Mouse (Mus musculus): ENCODE results near the gene Ccer2. TPM values are rescaled to one million over a fixed set of nuclear protein-coding genes. Genes with fewer than 3 reads are reported as not detected.

Ccer2 gene
- polyA plus RNA-seq (2011; ENCODE audit: insufficient read depth, insufficient read length, low replicate concordance, missing spikeins) = not detected in 2 replicates

DNA sequence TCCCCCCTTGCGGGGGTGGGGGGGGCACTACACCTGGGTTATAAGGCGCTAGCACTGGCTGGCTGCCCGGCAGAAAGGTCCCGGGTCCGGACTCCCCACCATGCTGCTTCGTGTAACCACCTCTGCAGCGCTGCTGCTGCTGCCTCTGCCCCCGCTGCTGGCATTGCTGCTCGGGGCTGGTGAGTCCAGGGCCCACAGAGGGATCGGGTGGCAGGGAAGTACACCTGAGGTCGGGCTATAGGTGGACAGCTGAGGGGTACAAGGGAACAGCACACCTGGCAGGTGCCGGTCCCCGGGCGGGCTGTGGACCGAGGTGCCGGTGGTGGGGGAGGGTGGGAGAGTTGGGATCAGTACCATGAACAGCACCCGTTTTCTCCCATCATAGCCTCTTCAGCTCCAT is at the start of gene Ccer2:
Gene Ccer2 (plus strand): TSS at position 96 of the 400 bp plus-strand sequence.
- TF ChIP-seq POLR2A (IDR thresholded peaks at IDR 0.05; ENCODE audit: borderline replicate concordance, control insufficient read depth, low read depth, low read length) (no peak), CTCF (IDR thresholded peaks at IDR 0.05; ENCODE audit: control insufficient read depth, insufficient read depth, low read length) (no peak)
- H3K27ac ChIP-seq (ENCODE audit: control insufficient read depth, insufficient read depth, low read depth, low read length, poor library complexity) = no peak within 1 kb of the TSS
- H3K4me1 ChIP-seq (ENCODE audit: control insufficient read depth, insufficient read depth, low read length) = no peaks in the 10 kb centered on the region
- H3K4me3 ChIP-seq (replicated peaks; ENCODE audit: control insufficient read depth, low read depth, low read length) = no peak within 1 kb of the TSS
- WGBS = 4% methylated on average over 17 of the region's 17 CpGs

DNA sequence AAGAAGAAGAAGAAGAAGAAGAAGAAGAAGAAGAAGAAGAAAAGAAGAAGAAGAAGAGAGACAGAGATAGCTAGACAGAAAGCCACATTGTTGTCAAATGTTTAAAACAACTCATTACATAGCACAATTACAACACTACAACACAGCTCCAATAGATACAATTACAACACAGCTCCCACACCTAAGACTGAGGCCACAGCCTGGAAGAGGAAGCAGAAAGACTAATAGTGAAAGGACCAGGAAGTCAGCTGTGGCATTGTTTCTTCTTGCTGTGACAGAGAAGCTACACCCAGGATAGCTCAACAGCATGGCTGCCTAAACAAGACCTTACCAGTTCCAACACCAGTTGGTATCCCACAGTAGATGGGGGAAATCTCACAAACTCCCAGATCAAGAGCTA is 46.5 kb upstream of the Ccer2 start:
- H3K4me1 ChIP-seq (ENCODE audit: control insufficient read depth, insufficient read depth, low read length) = no peaks in the 10 kb centered on the region
- no peak for TF ChIP-seq CTCF (IDR thresholded peaks at IDR 0.05; ENCODE audit: control insufficient read depth, insufficient read depth, low read length)
- TF ChIP-seq POLR2A (IDR thresholded peaks at IDR 0.05; ENCODE audit: borderline replicate concordance, control insufficient read depth, low read depth, low read length) = no peak
- H3K27ac ChIP-seq (ENCODE audit: control insufficient read depth, insufficient read depth, low read depth, low read length, poor library complexity) = no peak overlapping the region
- no peak overlapping the region for H3K4me3 ChIP-seq (replicated peaks; ENCODE audit: control insufficient read depth, low read depth, low read length)

DNA sequence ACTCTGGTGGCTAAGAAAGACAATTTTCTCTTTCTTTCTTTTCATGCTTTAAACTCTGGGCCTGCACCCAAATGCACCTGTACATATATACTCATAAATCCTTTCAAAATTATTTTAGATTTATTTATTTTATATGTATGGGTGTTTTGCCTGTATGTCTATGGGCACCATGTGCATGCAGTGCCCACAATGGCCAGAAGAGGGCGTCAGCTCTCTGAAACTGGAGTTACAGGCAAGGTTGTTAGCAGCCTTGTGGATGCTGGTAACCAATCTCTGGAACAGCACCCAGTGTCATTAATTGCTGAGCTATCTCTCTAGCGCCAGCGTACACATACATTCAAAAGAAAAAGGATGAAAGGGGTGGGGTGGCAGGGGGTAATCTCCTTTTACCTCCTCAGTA is 45.0 kb upstream of the Ccer2 start:
- 63% methylated on average over 3 of the region's 3 CpGs for WGBS
- Histone ChIP-seq H3K4me3 (replicated peaks; ENCODE audit: control insufficient read depth, low read depth, low read length) (no peak overlapping the region), H3K4me1 (ENCODE audit: control insufficient read depth, insufficient read depth, low read length) (no peaks in the 10 kb centered on the region), H3K27ac (ENCODE audit: control insufficient read depth, insufficient read depth, low read depth, low read length, poor library complexity) (no peak overlapping the region)
- TF ChIP-seq CTCF (IDR thresholded peaks at IDR 0.05; ENCODE audit: control insufficient read depth, insufficient read depth, low read length) = peak; percentile 34; the same call in 1 of the 2 replicates
- TF ChIP-seq POLR2A (IDR thresholded peaks at IDR 0.05; ENCODE audit: borderline replicate concordance, control insufficient read depth, low read depth, low read length) = no peak

DNA sequence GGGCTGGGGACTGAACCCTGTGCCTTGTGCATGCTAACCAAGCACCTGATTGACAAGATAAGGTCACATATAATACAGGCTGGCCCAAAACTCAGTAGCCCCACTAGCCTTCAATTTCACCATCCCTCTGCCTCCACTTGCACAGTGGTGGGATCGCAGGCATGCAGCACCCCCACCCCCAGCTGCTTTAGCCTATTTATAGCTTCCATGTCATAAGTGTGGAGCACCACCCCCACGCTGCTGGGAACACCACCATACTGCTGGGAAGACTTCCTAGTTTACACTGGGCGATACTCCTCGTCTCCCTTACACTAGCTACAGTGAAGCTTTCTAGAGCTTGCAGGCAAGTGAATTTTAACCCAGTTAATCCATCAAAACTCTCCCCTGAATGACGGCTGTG is 41.3 kb upstream of the Ccer2 start:
- WGBS = 76% methylated on average over 5 of the region's 5 CpGs
- Histone ChIP-seq H3K4me1 (ENCODE audit: control insufficient read depth, insufficient read depth, low read length) (no peaks in the 10 kb centered on the region; the same call in 1 of the 2 replicates), H3K27ac (ENCODE audit: control insufficient read depth, insufficient read depth, low read depth, low read length, poor library complexity) (no peak overlapping the region), H3K4me3 (replicated peaks; ENCODE audit: control insufficient read depth, low read depth, low read length) (no peak overlapping the region)
- TF ChIP-seq POLR2A (IDR thresholded peaks at IDR 0.05; ENCODE audit: borderline replicate concordance, control insufficient read depth, low read depth, low read length) (no peak), CTCF (IDR thresholded peaks at IDR 0.05; ENCODE audit: control insufficient read depth, insufficient read depth, low read length) (no peak)

DNA sequence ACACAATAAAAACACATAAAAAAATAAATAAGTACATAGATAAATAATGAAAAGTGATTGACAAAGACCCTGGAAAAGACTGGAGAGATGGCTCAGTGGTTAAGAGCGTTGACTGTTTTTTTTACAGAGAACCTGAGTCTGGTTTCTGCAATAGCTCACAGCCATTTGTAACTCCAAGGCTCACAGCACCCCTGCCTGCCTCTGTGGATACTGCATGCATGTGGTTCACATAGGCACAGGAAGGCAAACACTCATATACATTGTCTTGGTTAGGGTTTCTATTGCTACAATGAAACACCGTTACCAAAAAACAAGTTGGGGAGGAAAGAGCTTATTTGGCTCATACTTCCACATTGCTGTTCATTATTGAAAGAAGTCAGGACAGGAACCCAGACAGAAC is 40.4 kb upstream of the Ccer2 start:
- Histone ChIP-seq H3K27ac (ENCODE audit: control insufficient read depth, insufficient read depth, low read depth, low read length, poor library complexity) (no peak overlapping the region), H3K4me1 (ENCODE audit: control insufficient read depth, insufficient read depth, low read length) (no peaks in the 10 kb centered on the region; the same call in 1 of the 2 replicates), H3K4me3 (replicated peaks; ENCODE audit: control insufficient read depth, low read depth, low read length) (no peak overlapping the region)
- TF ChIP-seq CTCF (IDR thresholded peaks at IDR 0.05; ENCODE audit: control insufficient read depth, insufficient read depth, low read length) = no peak
- no peak for TF ChIP-seq POLR2A (IDR thresholded peaks at IDR 0.05; ENCODE audit: borderline replicate concordance, control insufficient read depth, low read depth, low read length)
- WGBS = 74% methylated on average over 2 of the region's 2 CpGs

DNA sequence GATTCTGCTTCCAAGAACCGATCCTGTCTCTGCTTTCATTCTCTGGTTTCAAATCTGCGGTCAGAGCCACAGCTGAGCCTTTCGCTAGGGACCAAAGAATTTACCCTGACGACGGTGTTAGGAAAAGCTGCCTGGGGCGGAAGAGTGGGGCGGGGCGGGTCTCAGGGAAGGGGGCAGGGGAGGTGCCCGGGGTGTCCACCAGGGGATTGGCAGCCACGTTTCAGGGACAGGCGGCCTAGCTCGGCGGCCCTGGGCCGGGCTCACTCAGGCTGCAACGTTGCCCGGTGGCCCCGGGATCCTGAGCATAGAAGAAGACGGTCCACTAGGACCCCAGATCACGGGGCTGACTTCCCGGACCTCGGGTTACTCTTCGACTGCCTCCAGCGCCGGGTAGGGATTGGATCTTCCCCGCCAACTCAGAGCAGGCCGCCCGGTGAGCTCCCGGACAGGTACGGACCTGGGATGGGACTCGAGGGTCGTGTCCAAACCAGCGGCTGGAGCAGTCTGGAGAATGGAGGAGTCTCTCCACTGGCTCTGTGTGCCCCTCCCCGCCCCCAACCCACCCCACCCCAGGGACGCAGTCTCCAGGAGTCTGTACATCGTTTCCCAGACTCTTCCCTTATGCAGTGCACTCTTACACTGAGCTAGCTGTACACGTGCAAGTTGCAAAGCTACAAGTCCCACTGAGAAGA is 39.2 kb upstream of the Ccer2 start, which contains the start of gene Fbxo17:
Gene Fbxo17 (plus strand): TSS at position 215 of the 692 bp plus-strand sequence.
- Histone ChIP-seq H3K4me3 (replicated peaks; ENCODE audit: control insufficient read depth, low read depth, low read length) (peak within 1 kb of the TSS; percentile 67), H3K4me1 (ENCODE audit: control insufficient read depth, insufficient read depth, low read length) (no peaks in the 10 kb centered on the region; the same call in 1 of the 2 replicates), H3K27ac (ENCODE audit: control insufficient read depth, insufficient read depth, low read depth, low read length, poor library complexity) (peak within 1 kb of the TSS; percentile 20; the same call in 1 of the 2 replicates)
- 4% methylated on average over 36 of the region's 36 CpGs for WGBS
- TF ChIP-seq CTCF (IDR thresholded peaks at IDR 0.05; ENCODE audit: control insufficient read depth, insufficient read depth, low read length) (no peak), POLR2A (IDR thresholded peaks at IDR 0.05; ENCODE audit: borderline replicate concordance, control insufficient read depth, low read depth, low read length) (no peak)

DNA sequence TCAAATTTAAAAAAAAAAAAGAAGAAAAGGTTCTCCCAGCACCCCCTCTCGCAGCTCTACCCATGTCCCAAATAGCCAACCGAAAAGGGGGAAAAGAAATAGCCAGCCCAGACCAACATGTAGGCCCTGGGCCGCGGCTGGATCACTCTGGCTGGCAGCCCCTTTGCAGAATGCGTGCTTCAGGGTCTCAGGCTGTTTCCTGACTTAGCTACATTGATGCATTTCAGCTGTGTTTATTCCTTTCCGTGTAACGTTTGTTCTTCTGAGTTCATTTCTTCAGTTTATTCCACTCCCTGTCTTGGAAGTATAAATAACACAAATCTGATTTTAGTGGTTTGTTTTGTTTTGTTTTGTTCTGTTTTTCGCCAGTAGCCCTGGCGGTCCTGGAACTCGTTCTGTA is 38.2 kb upstream of the Ccer2 start:
- H3K4me1 ChIP-seq (ENCODE audit: control insufficient read depth, insufficient read depth, low read length) = no peaks in the 10 kb centered on the region; the same call in 1 of the 2 replicates
- 82% methylated on average over 10 of the region's 10 CpGs for WGBS
- TF ChIP-seq POLR2A (IDR thresholded peaks at IDR 0.05; ENCODE audit: borderline replicate concordance, control insufficient read depth, low read depth, low read length) (no peak), CTCF (IDR thresholded peaks at IDR 0.05; ENCODE audit: control insufficient read depth, insufficient read depth, low read length) (no peak)
- H3K4me3 ChIP-seq (replicated peaks; ENCODE audit: control insufficient read depth, low read depth, low read length) = no peak overlapping the region
- no peak overlapping the region for H3K27ac ChIP-seq (ENCODE audit: control insufficient read depth, insufficient read depth, low read depth, low read length, poor library complexity)

DNA sequence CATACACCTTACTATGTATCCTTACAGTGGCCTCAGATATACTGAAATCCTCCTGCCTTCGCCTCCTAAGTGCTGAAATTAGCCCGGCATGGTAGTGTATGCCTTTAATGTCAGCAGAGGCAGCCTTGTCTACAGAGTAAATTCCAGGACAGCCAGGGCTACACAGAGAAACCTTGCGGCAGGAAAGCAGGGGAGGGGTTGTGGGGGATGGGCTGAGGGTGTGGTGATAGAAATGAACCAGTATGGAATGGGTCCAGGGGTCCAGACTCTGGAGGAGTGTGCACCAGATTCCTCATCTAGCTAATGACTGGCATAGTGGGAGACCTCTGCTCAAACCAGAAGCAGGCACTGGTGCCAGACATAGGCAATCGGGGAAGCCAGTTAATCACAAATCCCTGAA is 36.8 kb upstream of the Ccer2 start:
- no peak overlapping the region for H3K4me3 ChIP-seq (replicated peaks; ENCODE audit: control insufficient read depth, low read depth, low read length)
- H3K27ac ChIP-seq (ENCODE audit: control insufficient read depth, insufficient read depth, low read depth, low read length, poor library complexity) = no peak overlapping the region
- no peaks in the 10 kb centered on the region; the same call in 1 of the 2 replicates for H3K4me1 ChIP-seq (ENCODE audit: control insufficient read depth, insufficient read depth, low read length)
- 71% methylated on average over 4 of the region's 4 CpGs for WGBS
- no peak for TF ChIP-seq POLR2A (IDR thresholded peaks at IDR 0.05; ENCODE audit: borderline replicate concordance, control insufficient read depth, low read depth, low read length)
